ENCODE assay signal across 8 mouse cellular contexts in genomic region chr17:10319685-10320455, GRCm38 (mm10). TPM values are rescaled to one million over a fixed set of nuclear protein-coding genes. Genes with fewer than 3 reads are reported as not detected.
DNase-seq lines count a peak whose midpoint lies in the region; ATAC-seq lines count a peak whose summit lies in the region.

Gene Qk (minus strand): TSS chr17:10319854.

- DNase-seq in adipocyte (ENCODE audit: low spot score) = peak; percentile 95
- DNase-seq in embryo, embryonic 10 days (ENCODE audit: low spot score) = peak; percentile 97
- peak; percentile 92 for DNase-seq in gastrocnemius, postnatal 14 days
- peak; percentile 93 for DNase-seq in intestine, embryonic 14.5 days (ENCODE audit: low spot score)
- DNase-seq in left cerebral cortex, postnatal 14 days (ENCODE audit: low spot score in 2 of 2) = peak; percentile 96
- DNase-seq in mesoderm, embryonic 11.5 days (ENCODE audit: low read depth, low spot score) = peak; percentile 98
- DNase-seq in right cerebral cortex, postnatal 36 days (ENCODE audit: low spot score in 2 of 2) = peak; percentile 88 to 89
- DNase-seq in yolk sac, embryonic 10.5 days (ENCODE audit: low spot score) = peak; percentile 90

- H3K9me3 ChIP-seq in intestine, embryonic 14.5 days (ENCODE audit: control insufficient read depth, low read length) = no peaks in the 10 kb centered on the region

- peak; percentile 64 for ATAC-seq in intestine, embryonic 14.5 days (replicated peaks; ENCODE audit: low FRiP score, low TSS enrichment, low read depth)

- H3K36me3 ChIP-seq in intestine, embryonic 14.5 days (ENCODE audit: control insufficient read depth, insufficient read depth, low read length) = no peaks in the 10 kb centered on the region

- intact Hi-C loops in gastrocnemius, postnatal 14 days (cut with DNase I; ENCODE audit: low total_unique reads) = loop anchor here (5.0 to 10.0 kb wide), 3 partner anchors 75 to 563 kb away; no protein-coding TSS in a partner anchor
- intact Hi-C loops in left cerebral cortex, postnatal 14 days (cut with DNase I) = loop anchor here (5.0 to 10.0 kb wide), 8 partner anchors 77 to 1657 kb away; no protein-coding TSS in a partner anchor

- H3K4me3 ChIP-seq in intestine, embryonic 14.5 days (ENCODE audit: low read depth, low read length) = peak within 1 kb of the TSS; percentile 88

- peak within 1 kb of the TSS; percentile 62 for H3K4me2 ChIP-seq in intestine, embryonic 14.5 days (ENCODE audit: low read length)

- under 1% methylated on average over 86 of the region's 86 CpGs for WGBS in intestine, embryonic 14.5 days

- H3K4me1 ChIP-seq in intestine, embryonic 14.5 days (replicated peaks; ENCODE audit: control insufficient read depth, insufficient read depth, low read length) = peaks cover 5% of the 10 kb centered on the region

- peak within 1 kb of the TSS; percentile 96 for H3K9ac ChIP-seq in intestine, embryonic 14.5 days (ENCODE audit: low read length)

- peak within 1 kb of the TSS; percentile 97 for H3K27ac ChIP-seq in intestine, embryonic 14.5 days (ENCODE audit: low read depth)

- H3K27me3 ChIP-seq in intestine, embryonic 14.5 days (replicated peaks; ENCODE audit: control insufficient read depth, insufficient read depth, low read length) = no peaks in the 10 kb centered on the region

RNA-seq across cellular contexts. Expression of gene Qk, which starts in this region (rescaled TPM):
- 100 to 1,000 TPM; 209 to 220 TPM for total RNA-seq in gastrocnemius, postnatal 14 days (2021)
- 23.1 and 26.8 TPM in 2 replicates for polyA plus RNA-seq in intestine, embryonic 14.5 days (2014; fragmentation: Nextera tagmentation; extraction: Ambion mirVana)
- 100 to 1,000 TPM; 339 to 352 TPM for total RNA-seq in left cerebral cortex, postnatal 14 days (2021)

Comparison
In these comparisons a context has a peak if more than half of its experiments do, and no peak if none do; other contexts are left out.
1. Peak in every context shown above with its lines: DNase-seq, ATAC-seq, H3K4me3 ChIP-seq and H3K27ac ChIP-seq.